Mouse (Mus musculus) neutrophil, adult 5-6 weeks (primary cell): ENCODE measurements around the gene Lpcat4. TPM values are rescaled to one million over a fixed set of nuclear protein-coding genes. Genes with fewer than 3 reads are reported as not detected.

ENCODE experiments used
- ATAC-seq: fragments of 151-379, 151-347 bp; 2 replicates; pipeline ENCODE4 v1.8.0; 2017; ENCODE audit warnings: mild to moderate bottlenecking, moderate TSS enrichment; ENCODE audit not compliant: insufficient number of reproducible peaks, poor library complexity, low FRiP score, severe bottlenecking; ENCODE audit errors: extremely low read depth
- total RNA-seq: library from RNA; stranded (forward); fragments of 200-1000 nt; gene quantifications from 2 replicates; pipeline ENCODE4 v1.2.3, GENCODE M21; 2017

Gene Lpcat4
- total RNA-seq, 1 experiment from 2014 or later = 19.2 TPM

DNA sequence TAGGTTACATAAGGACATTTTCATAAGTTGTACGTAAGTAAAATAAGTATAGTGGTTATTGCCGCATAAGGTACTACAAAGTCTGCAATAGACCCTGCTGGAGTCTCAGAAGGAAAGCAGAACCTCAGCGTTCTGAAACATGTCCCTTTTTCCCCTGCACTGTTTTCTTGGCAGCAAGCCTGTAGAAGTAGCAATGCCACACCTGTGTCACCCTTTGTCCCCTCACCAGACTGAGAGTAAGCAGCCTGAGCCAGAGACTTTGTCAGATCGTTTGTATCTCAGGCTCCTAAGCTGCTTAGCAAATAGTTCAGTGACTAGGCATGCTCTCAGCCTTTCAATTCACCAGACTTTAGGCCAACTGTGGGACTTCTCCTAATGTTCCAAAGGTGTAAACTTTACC, 47.8 kb downstream of the Lpcat4 start:
- no peak for ATAC-seq

DNA sequence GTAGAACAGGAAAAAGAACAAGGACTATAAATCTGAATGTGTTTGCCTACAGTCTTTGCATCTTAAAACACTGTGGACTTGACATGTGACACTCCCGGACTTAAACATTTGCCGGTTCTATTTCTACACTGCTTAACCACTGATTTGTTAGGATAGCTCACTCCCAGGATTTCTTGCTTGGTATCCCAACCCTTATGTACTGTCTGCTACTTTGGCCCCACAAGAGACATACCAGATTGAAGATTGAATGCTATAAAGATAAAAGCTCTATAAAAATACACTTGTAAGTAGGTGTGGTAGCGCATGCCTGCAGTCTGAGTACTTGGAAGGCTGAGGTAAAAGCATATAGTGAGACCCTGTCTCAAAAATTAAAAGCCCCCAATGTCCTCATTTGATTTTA, 50.2 kb downstream of the Lpcat4 start:
- ATAC-seq = no peak

DNA sequence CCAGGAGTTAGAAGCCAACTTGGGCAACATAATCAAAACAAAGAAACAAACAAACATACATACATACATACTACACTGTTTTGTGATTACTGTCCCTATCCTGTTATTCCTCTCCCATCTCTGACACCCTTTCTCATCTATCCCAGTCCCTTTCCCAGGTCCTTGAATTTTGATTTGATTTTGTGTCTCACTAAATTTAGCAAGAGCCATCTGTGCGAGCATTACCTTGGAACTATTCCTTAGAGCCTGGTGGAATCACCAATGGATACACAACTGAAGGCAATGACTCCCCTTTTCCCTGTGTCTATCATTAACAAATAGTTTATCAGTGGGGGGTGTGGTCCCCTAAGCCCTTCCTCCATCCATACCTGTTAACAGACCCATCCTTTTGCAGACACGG, 53.6 kb downstream of the Lpcat4 start:
- no peak for ATAC-seq

DNA sequence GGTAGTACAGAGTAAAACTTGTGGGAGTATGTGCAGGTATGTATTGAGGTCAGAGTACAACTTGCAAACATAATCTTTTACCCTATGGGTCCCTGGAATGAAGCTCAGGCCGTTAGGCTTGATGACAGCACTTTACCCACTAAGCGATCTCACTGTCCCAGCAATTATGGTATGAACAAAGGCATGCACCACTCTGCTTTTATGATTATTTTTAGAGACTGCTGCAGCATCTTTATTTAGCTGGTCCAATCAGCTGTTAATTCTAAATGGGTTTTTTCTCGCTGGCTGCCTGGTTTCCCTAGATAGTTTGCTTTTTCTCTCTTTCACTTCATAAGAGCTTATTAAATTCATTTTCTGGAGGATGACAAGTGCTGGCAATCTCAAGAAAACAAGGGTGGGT, 56.9 kb downstream of the Lpcat4 start:
- ATAC-seq = no peak

Other genes with a start within 250 kb of the Lpcat4 start
- gene Olfr1309, start 249.2 kb upstream of the Lpcat4 start, total RNA-seq = not detected in 2 replicates
- 1.4 TPM in 1 of 2 replicates, not detected in the other for gene Olfr1310, start 226.8 kb upstream of the Lpcat4 start, total RNA-seq
- not detected in 2 replicates for gene Olfr1311, start 215.1 kb upstream of the Lpcat4 start, total RNA-seq
- not detected in 2 replicates for gene Olfr1312, start 189.2 kb upstream of the Lpcat4 start, total RNA-seq
- not detected in 2 replicates for gene Olfr1313, start 161.6 kb upstream of the Lpcat4 start, total RNA-seq
- gene Olfr1314, start 142.7 kb upstream of the Lpcat4 start, total RNA-seq = not detected in 2 replicates
- gene Olfr1315-ps1, start 124.0 kb upstream of the Lpcat4 start, total RNA-seq = not detected in 2 replicates
- gene Olfr1316, start 104.5 kb upstream of the Lpcat4 start, total RNA-seq = not detected in 2 replicates
- not detected in 2 replicates for gene Olfr1317, start 99.1 kb upstream of the Lpcat4 start, total RNA-seq
- not detected in 2 replicates for gene Olfr1318, start 85.3 kb upstream of the Lpcat4 start, total RNA-seq
- gene Nutm1, start 19.8 kb downstream of the Lpcat4 start, total RNA-seq = not detected in 2 replicates
- gene Nop10, start 22.5 kb downstream of the Lpcat4 start, total RNA-seq = 34.6 and 45.7 TPM in 2 replicates
- gene Slc12a6, start 26.4 kb downstream of the Lpcat4 start, total RNA-seq = 376 and 406 TPM in 2 replicates
- gene Gm21985, start 26.8 kb downstream of the Lpcat4 start, total RNA-seq = 2.0 TPM in 1 of 2 replicates, not detected in the other
- gene Emc4, start 128.6 kb downstream of the Lpcat4 start, total RNA-seq = 20.7 and 29.3 TPM in 2 replicates
- gene Katnbl1, start 139.7 kb downstream of the Lpcat4 start, total RNA-seq = 13.5 and 15.6 TPM in 2 replicates
- gene Emc7, start 215.5 kb downstream of the Lpcat4 start, total RNA-seq = 8.7 and 9.9 TPM in 2 replicates
- not detected in 2 replicates for gene Chrm5, start 241.3 kb downstream of the Lpcat4 start, total RNA-seq